Mouse (Mus musculus) embryonic facial prominence, embryonic 11.5 days (tissue): ENCODE results near the gene Gm20823. TPM values are rescaled to one million over a fixed set of nuclear protein-coding genes. Genes with fewer than 3 reads are reported as not detected.
"Not testable (repeated sequence)": the region's sequence is repeated elsewhere in the genome, so short reads cannot be mapped to it uniquely, and the experiment has no call there.

ENCODE experiments used
- ATAC-seq: fragments of 200-750 bp; cut with Nextera tagmentation; replicated peaks from 2 replicates; pipeline ENCODE4 v1.8.0; 2017; ENCODE audit warnings: low read depth; ENCODE audit not compliant: insufficient number of reproducible peaks, low FRiP score, low TSS enrichment
- DNase-seq: peaks from one replicate; pipeline ENCODE4 v3.0.0-alpha.2; 2015; ENCODE audit warnings: low spot score
- H3K27ac ChIP-seq: fragments of 300-500 bp; sonication (generic); replicated peaks from 2 replicates; pipeline ENCODE4 v1.5.1; 2014; ENCODE audit warnings: mild to moderate bottlenecking, low read depth, low read length, control low read depth
- H3K27me3 ChIP-seq: fragments of 300-500 bp; sonication (generic); 2 replicates; pipeline ENCODE4 v1.6.1; 2014; ENCODE audit warnings: mild to moderate bottlenecking, low read length, moderate library complexity, mixed read lengths; ENCODE audit not compliant: control insufficient read depth, insufficient read depth
- H3K36me3 ChIP-seq: fragments of 300-500 bp; sonication (generic); replicated peaks from 2 replicates; pipeline ENCODE4 v1.6.1; 2014; ENCODE audit warnings: low read depth, mild to moderate bottlenecking, low read length, moderate library complexity, mixed read lengths; ENCODE audit not compliant: control insufficient read depth, insufficient read depth
- H3K4me1 ChIP-seq: fragments of 300-500 bp; sonication (generic); 2 replicates; pipeline ENCODE4 v1.6.1; 2014; ENCODE audit warnings: low read length, mixed read lengths; ENCODE audit not compliant: control insufficient read depth, insufficient read depth
- H3K4me2 ChIP-seq: fragments of 300-500 bp; sonication (generic); 2 replicates; pipeline ENCODE4 v1.6.1; 2014; ENCODE audit warnings: low read depth, mild to moderate bottlenecking, control low read depth, low read length, moderate library complexity
- H3K4me3 ChIP-seq: fragments of 300-500 bp; sonication (generic); 2 replicates; pipeline ENCODE4 v1.5.1; 2014; ENCODE audit warnings: low read depth, low read length, control low read depth
- H3K9ac ChIP-seq: fragments of 300-500 bp; sonication (generic); replicated peaks from 2 replicates; pipeline ENCODE4 v1.6.1; 2014; ENCODE audit warnings: mild to moderate bottlenecking, control low read depth, low read length
- H3K9me3 ChIP-seq: fragments of 300-500 bp; sonication (generic); replicated peaks from 2 replicates; pipeline ENCODE4 v1.6.1; 2016; ENCODE audit warnings: mild to moderate bottlenecking, low read length, inconsistent platforms, mixed read lengths; ENCODE audit not compliant: control insufficient read depth
- WGBS: fragments of 180-500 bp; shearing (Covaris S2); extraction: QIAGEN DNeasy Blood & Tissue Kit; methylation state at CpG from one replicate; pipeline ENCODE4 v1.1.7; 2014; 5-methylcytosine and 5-hydroxymethylcytosine counted together
- polyA plus RNA-seq: library from polyadenylated mRNA; unstranded; fragments of >200 nt; fragmentation: Nextera tagmentation; extraction: Ambion mirVana; gene quantifications from 2 replicates; pipeline ENCODE4 v1.2.1, GENCODE M21; 2014

Gm20823 gene
- polyA plus RNA-seq = not detected in 2 replicates

DNA sequence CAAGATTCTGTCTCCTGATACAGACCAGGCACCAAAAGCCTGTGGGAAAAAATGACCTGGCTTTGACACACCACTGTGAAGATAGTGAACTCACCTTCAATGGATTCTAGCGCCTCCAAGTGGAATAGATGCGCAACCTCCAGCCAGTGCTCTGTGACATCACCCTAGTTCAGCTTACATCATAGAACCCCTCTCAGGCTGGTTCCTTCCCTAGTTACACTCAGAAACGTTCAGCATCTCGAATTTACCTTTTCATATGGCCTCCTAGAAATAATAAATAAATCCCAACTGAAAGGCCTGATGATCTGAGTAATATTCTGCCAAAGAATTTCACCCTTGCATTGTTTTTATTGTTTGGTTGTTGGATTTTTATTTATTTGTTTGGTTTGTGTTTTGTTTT lies at the start of gene Gm20823:
TSS of gene Gm20823 (minus strand) at position 101 of the 400 bp plus-strand sequence.
- not testable (repeated sequence) for DNase-seq, H3K36me3 ChIP-seq, H3K4me3 ChIP-seq, H3K4me2 ChIP-seq, ATAC-seq, H3K27ac ChIP-seq, H3K27me3 ChIP-seq, H3K9ac ChIP-seq, H3K4me1 ChIP-seq, H3K9me3 ChIP-seq
- WGBS = no CpG with 5 or more reads among the region's 4 CpGs
